ENCODE assay signal across 9 mouse cellular contexts in the genomic region with DNA sequence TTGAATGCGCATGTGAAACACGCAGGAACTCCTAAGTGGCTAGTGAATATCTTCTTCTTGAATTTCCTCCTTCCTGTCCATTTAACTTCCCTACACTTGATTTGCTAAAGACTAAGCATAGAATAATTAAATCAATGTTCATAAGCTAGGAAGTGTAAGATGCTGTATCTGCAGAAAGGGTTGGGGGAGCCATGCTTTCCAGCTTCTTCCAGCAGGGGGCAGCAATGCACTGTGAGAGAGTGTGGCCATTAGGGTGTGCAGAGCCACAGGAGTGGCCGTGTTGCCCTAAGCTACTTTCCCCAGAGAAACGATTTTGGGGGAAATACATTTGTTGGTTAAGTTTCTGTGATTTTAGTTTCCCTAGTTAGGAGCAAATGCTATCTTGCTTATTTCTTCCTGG.
DNase-seq lines count a peak whose midpoint lies in the region; ATAC-seq and TF ChIP-seq lines count a peak whose summit lies in the region.
"Had no signal": no experiment of that assay in that cellular context is flagged by ENCODE, and none has a peak within 500 bp of the region (broad histone marks: within the 10 kb centered on the region; RNA-seq: fewer than 3 reads in every experiment).

No protein-coding gene starts in this region.

- intact Hi-C loops in heart, postnatal 10 days (cut with DNase I) = loop anchor here (1.0 kb wide), 1 partner anchor 416 kb away; a partner anchor contains a TSS

- H3K4me1 ChIP-seq in E14TG2a.4 (replicated peaks; ENCODE audit: low read depth, low read length) = peaks cover 20% of the 10 kb centered on the region

- H3K9me3 ChIP-seq in E14TG2a.4 (ENCODE audit: low read length) = no peaks in the 10 kb centered on the region

- H3K27me3 ChIP-seq in E14TG2a.4 (ENCODE audit: insufficient read depth, low read length) = no peaks in the 10 kb centered on the region
- H3K27me3 ChIP-seq: limb, embryonic 12.5 days had no signal

- peak; percentile 90 for ATAC-seq in megakaryocyte progenitor cell, adult 5-6 weeks (replicated peaks; ENCODE audit: poor library complexity)

- TF ChIP-seq CTCF in E14TG2a.4 (conservative IDR thresholded peaks at IDR 0.05; ENCODE audit: low read length) = peak; percentile 84

- DNase-seq in adrenal gland, postnatal 10 days = peak; percentile 90
- DNase-seq in embryo, embryonic 9.5 days (ENCODE audit: extremely low spot score) = peak; percentile 82
- peak; percentile 84 to 90 for DNase-seq in heart, postnatal 10 days
- peak; percentile 85 to 92 for DNase-seq in layer of hippocampus, postnatal 14 days (ENCODE audit: low spot score in 2 of 2)
- DNase-seq in right cerebral cortex, postnatal 25 days = peak; percentile 76
- peak; percentile 84 for DNase-seq in urinary bladder, postnatal 25 days (ENCODE audit: low spot score)

- H3K4me3 ChIP-seq in E14TG2a.4 (replicated peaks; ENCODE audit: low read length) = no peak overlapping the region
- H3K4me3 ChIP-seq: limb, embryonic 12.5 days had no signal

- 0 out of 2 replicates have a peak, but pooled peaks cover 3% of the 10 kb centered on the region for H3K36me3 ChIP-seq in E14TG2a.4 (ENCODE audit: insufficient read depth, low read length)
